Mouse (Mus musculus): ENCODE measurements around the gene Atp5mpl. TPM values are rescaled to one million over a fixed set of nuclear protein-coding genes. Genes with fewer than 3 reads are reported as not detected.
"Not testable (repeated sequence)": the region's sequence is repeated elsewhere in the genome, so short reads cannot be mapped to it uniquely, and the experiment has no call there.

The Atp5mpl gene
- polyA plus RNA-seq, 1 experiment from 2014 or later: 865 TPM

- no peak overlapping the region for H3K4me2 ChIP-seq (replicated peaks; ENCODE audit: low read depth)
- no peaks in the 10 kb centered on the region for H3K27me3 ChIP-seq (ENCODE audit: control insufficient read depth, insufficient read depth, low read length)
- H3K27ac ChIP-seq (replicated peaks): no peak overlapping the region
- H3K4me1 ChIP-seq (replicated peaks; ENCODE audit: control insufficient read depth, insufficient read depth): peaks cover 3% of the 10 kb centered on the region; the same call in 1 of the 2 replicates
- H3K4me3 ChIP-seq (ENCODE audit: low read depth, low read length): no peak overlapping the region
- H3K9me3 ChIP-seq (ENCODE audit: control insufficient read depth, low read length): no peaks in the 10 kb centered on the region
- no peak for ATAC-seq (ENCODE audit: low FRiP score, low TSS enrichment)
- peaks cover 15% of the 10 kb centered on the region for H3K36me3 ChIP-seq (ENCODE audit: control insufficient read depth, insufficient read depth, low read length)
- TF ChIP-seq EP300 (optimal IDR thresholded peaks at IDR 0.05): no peak
- no peak for TF ChIP-seq CTCF (IDR thresholded peaks at IDR 0.05; ENCODE audit: low read depth)
- no peak overlapping the region for H3K9ac ChIP-seq (ENCODE audit: low read length)
- no peak for DNase-seq (ENCODE audit: low spot score)
- 82% methylated on average over 5 of the region's 5 CpGs for WGBS
Measured at GRCm38 (mm10) chr12:111963339-111963738, 3.4 kb downstream of the Atp5mpl start.

- no peak overlapping the region for H3K27ac ChIP-seq (replicated peaks)
- 37% methylated on average over 9 of the region's 9 CpGs for WGBS
- H3K27me3 ChIP-seq (ENCODE audit: control insufficient read depth, insufficient read depth, low read length): no peaks in the 10 kb centered on the region
- ATAC-seq (ENCODE audit: low FRiP score, low TSS enrichment) (peak; percentile 78), DNase-seq (ENCODE audit: low spot score) (peak; percentile 84)
- TF ChIP-seq EP300 (optimal IDR thresholded peaks at IDR 0.05) (no peak), CTCF (IDR thresholded peaks at IDR 0.05; ENCODE audit: low read depth) (peak; percentile 91)
- no peak overlapping the region for H3K4me2 ChIP-seq (replicated peaks; ENCODE audit: low read depth)
- peaks cover 15% of the 10 kb centered on the region for H3K36me3 ChIP-seq (ENCODE audit: control insufficient read depth, insufficient read depth, low read length)
- H3K4me3 ChIP-seq (ENCODE audit: low read depth, low read length): no peak overlapping the region
- no peaks in the 10 kb centered on the region for H3K9me3 ChIP-seq (ENCODE audit: control insufficient read depth, low read length)
- H3K4me1 ChIP-seq (replicated peaks; ENCODE audit: control insufficient read depth, insufficient read depth): no peaks in the 10 kb centered on the region
- H3K9ac ChIP-seq (ENCODE audit: low read length): no peak overlapping the region
Measured at GRCm38 (mm10) chr12:111958101-111958865, 8.5 kb downstream of the Atp5mpl start.

GRCm38 (mm10) chr12:111956173-111956572 is 10.6 kb downstream of the Atp5mpl start:
- peaks cover 5% of the 10 kb centered on the region; the same call in 1 of the 2 replicates for H3K4me1 ChIP-seq (replicated peaks; ENCODE audit: control insufficient read depth, insufficient read depth)
- H3K27ac ChIP-seq (replicated peaks): no peak overlapping the region
- no peak overlapping the region for H3K9ac ChIP-seq (ENCODE audit: low read length)
- 84% methylated on average over 5 of the region's 5 CpGs for WGBS
- H3K4me2 ChIP-seq (replicated peaks; ENCODE audit: low read depth): no peak overlapping the region
- TF ChIP-seq CTCF (IDR thresholded peaks at IDR 0.05; ENCODE audit: low read depth) (no peak), EP300 (optimal IDR thresholded peaks at IDR 0.05) (no peak)
- H3K27me3 ChIP-seq (ENCODE audit: control insufficient read depth, insufficient read depth, low read length): no peaks in the 10 kb centered on the region
- H3K4me3 ChIP-seq (ENCODE audit: low read depth, low read length): no peak overlapping the region
- no peak for DNase-seq (ENCODE audit: low spot score)
- H3K9me3 ChIP-seq (ENCODE audit: control insufficient read depth, low read length): no peaks in the 10 kb centered on the region
- ATAC-seq (ENCODE audit: low FRiP score, low TSS enrichment): no peak
- peaks cover 10% of the 10 kb centered on the region; the same call in 1 of the 2 replicates for H3K36me3 ChIP-seq (ENCODE audit: control insufficient read depth, insufficient read depth, low read length)

GRCm38 (mm10) chr12:111951701-111952100 is 15.1 kb downstream of the Atp5mpl start:
- Histone ChIP-seq H3K36me3 (ENCODE audit: control insufficient read depth, insufficient read depth, low read length) (no peaks in the 10 kb centered on the region), H3K4me2 (replicated peaks; ENCODE audit: low read depth) (no peak overlapping the region), H3K27me3 (ENCODE audit: control insufficient read depth, insufficient read depth, low read length) (no peaks in the 10 kb centered on the region), H3K4me1 (replicated peaks; ENCODE audit: control insufficient read depth, insufficient read depth) (peaks cover 5% of the 10 kb centered on the region; the same call in 1 of the 2 replicates), H3K9ac (ENCODE audit: low read length) (no peak overlapping the region), H3K9me3 (ENCODE audit: control insufficient read depth, low read length) (no peaks in the 10 kb centered on the region), H3K4me3 (ENCODE audit: low read depth, low read length) (no peak overlapping the region), H3K27ac (replicated peaks) (peak overlapping the region; percentile 69)
- TF ChIP-seq EP300 (optimal IDR thresholded peaks at IDR 0.05) (no peak), CTCF (IDR thresholded peaks at IDR 0.05; ENCODE audit: low read depth) (no peak)
- ATAC-seq (ENCODE audit: low FRiP score, low TSS enrichment): peak; percentile 70
- DNase-seq (ENCODE audit: low spot score): peak; percentile 62
- 25% methylated on average over 5 of the region's 5 CpGs for WGBS

GRCm38 (mm10) chr12:111950486-111950885 is 16.3 kb downstream of the Atp5mpl start:
- no peak for ATAC-seq (ENCODE audit: low FRiP score, low TSS enrichment)
- WGBS: 40% methylated on average over 5 of the region's 5 CpGs
- H3K4me2 ChIP-seq (replicated peaks; ENCODE audit: low read depth): no peak overlapping the region

GRCm38 (mm10) chr12:111946716-111947115 is 20.1 kb downstream of the Atp5mpl start:
- DNase-seq (ENCODE audit: low spot score): peak; percentile 71
- H3K27ac ChIP-seq (replicated peaks): peak overlapping the region; percentile 53; the same call in 1 of the 2 replicates
- TF ChIP-seq EP300 (optimal IDR thresholded peaks at IDR 0.05) (no peak), CTCF (IDR thresholded peaks at IDR 0.05; ENCODE audit: low read depth) (peak; percentile 88)
- H3K4me1 ChIP-seq (replicated peaks; ENCODE audit: control insufficient read depth, insufficient read depth): peaks cover 11% of the 10 kb centered on the region; the same call in 1 of the 2 replicates
- H3K27me3 ChIP-seq (ENCODE audit: control insufficient read depth, insufficient read depth, low read length): no peaks in the 10 kb centered on the region
- WGBS: 43% methylated on average over 2 of the region's 2 CpGs
- no peaks in the 10 kb centered on the region for H3K36me3 ChIP-seq (ENCODE audit: control insufficient read depth, insufficient read depth, low read length)
- H3K9me3 ChIP-seq (ENCODE audit: control insufficient read depth, low read length): no peaks in the 10 kb centered on the region
- H3K4me3 ChIP-seq (ENCODE audit: low read depth, low read length): no peak overlapping the region
- H3K9ac ChIP-seq (ENCODE audit: low read length): no peak overlapping the region
- peak; percentile 30 for ATAC-seq (ENCODE audit: low FRiP score, low TSS enrichment)
- no peak overlapping the region for H3K4me2 ChIP-seq (replicated peaks; ENCODE audit: low read depth)

More at GRCm38 (mm10) chr12:111950486-111950885, 16.3 kb downstream of the Atp5mpl start:
- Histone ChIP-seq H3K4me3 (ENCODE audit: low read depth, low read length) (no peak overlapping the region), H3K9ac (ENCODE audit: low read length) (no peak overlapping the region), H3K27ac (replicated peaks) (no peak overlapping the region), H3K36me3 (ENCODE audit: control insufficient read depth, insufficient read depth, low read length) (no peaks in the 10 kb centered on the region), H3K27me3 (ENCODE audit: control insufficient read depth, insufficient read depth, low read length) (no peaks in the 10 kb centered on the region), H3K9me3 (ENCODE audit: control insufficient read depth, low read length) (no peaks in the 10 kb centered on the region), H3K4me1 (replicated peaks; ENCODE audit: control insufficient read depth, insufficient read depth) (peaks cover 6% of the 10 kb centered on the region; the same call in 1 of the 2 replicates)
- no peak for DNase-seq (ENCODE audit: low spot score)
- TF ChIP-seq CTCF (IDR thresholded peaks at IDR 0.05; ENCODE audit: low read depth) (no peak), EP300 (optimal IDR thresholded peaks at IDR 0.05) (no peak)

GRCm38 (mm10) chr12:111945765-111946655 is 20.8 kb downstream of the Atp5mpl start:
- not testable (repeated sequence) for H3K27me3 ChIP-seq (ENCODE audit: control insufficient read depth, insufficient read depth, low read length); H3K36me3 ChIP-seq (ENCODE audit: control insufficient read depth, insufficient read depth, low read length); H3K4me3 ChIP-seq (ENCODE audit: low read depth, low read length); DNase-seq (ENCODE audit: low spot score); H3K4me2 ChIP-seq (replicated peaks; ENCODE audit: low read depth); H3K4me1 ChIP-seq (replicated peaks; ENCODE audit: control insufficient read depth, insufficient read depth); H3K9me3 ChIP-seq (ENCODE audit: control insufficient read depth, low read length)
- 0 out of 2 replicates have a peak overlapping the region, but pooled peaks have one; percentile 38 for H3K9ac ChIP-seq (ENCODE audit: low read length)
- peak; percentile 62 for ATAC-seq (ENCODE audit: low FRiP score, low TSS enrichment)
- H3K27ac ChIP-seq (replicated peaks): peak overlapping the region; percentile 88
- WGBS: 54% methylated on average over 9 of the region's 15 CpGs
